Mouse (Mus musculus): ENCODE measurements around the gene Ddb2. TPM values are rescaled to one million over a fixed set of nuclear protein-coding genes. Genes with fewer than 3 reads are reported as not detected.

The Ddb2 gene
- total RNA-seq, 2 experiments from 2014 or later: 2.6 to 2.8 TPM

GRCm38 (mm10) chr2:91264711-91265681 is 28.2 kb upstream of the Ddb2 start, which contains the start of gene Arfgap2:
Gene Arfgap2 (plus strand): TSS chr2:91264974.
- DNase-seq: peak; percentile 99

DNA sequence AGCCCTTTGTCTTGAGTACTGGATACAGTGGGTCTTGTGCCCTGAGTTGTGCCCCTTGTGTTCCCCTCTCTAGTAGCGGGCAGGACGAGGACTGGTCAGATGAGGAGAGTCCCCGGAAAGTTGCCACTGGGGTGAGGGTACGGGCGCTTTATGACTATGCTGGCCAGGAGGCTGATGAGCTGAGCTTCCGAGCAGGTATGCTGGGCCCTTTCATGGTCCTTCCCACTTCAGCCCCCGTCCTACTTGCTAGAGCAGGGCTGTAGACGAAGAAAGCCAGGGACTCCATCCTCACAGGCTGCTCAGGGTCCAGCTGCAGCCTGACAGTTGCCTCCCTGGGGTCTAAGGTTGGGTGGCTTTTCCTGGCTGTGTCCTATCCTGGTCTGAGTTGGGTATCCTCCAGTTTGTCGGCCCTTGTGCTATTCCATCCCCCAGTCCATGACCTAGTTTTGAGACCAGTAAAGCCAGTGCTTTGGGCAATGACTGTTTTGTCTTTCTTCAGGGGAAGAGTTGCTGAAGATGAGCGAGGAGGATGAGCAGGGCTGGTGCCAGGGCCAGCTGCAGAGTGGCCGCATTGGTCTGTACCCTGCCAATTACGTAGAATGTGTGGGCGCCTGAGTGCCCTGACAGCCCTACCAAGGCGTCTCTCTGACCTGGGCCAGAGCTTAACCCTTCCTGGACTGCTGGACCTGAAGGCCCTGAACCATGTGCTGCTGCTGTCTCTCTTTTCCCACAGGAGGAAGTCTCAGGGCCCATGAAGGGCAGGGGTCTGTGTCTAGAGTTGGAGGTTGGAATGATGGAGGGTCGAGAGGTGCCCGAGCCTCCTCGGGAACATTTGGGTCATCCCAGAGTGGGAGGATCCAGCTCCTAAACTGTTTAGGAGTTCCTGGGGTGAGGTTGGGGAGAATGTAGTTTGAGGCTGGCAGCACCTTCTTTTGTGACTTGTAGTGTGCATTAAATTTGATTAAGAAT is 27.2 kb upstream of the Ddb2 start:
- peak overlapping the region; percentile 98 for H3K27ac ChIP-seq
- intact Hi-C loops (cut with DNase I): no loop called here
- peak; percentile 38 for DNase-seq
- no peak for TF ChIP-seq CTCF (IDR thresholded peaks at IDR 0.05)
- H3K4me3 ChIP-seq: peak overlapping the region; percentile 90

More at GRCm38 (mm10) chr2:91264711-91265681, 28.2 kb upstream of the Ddb2 start, which contains the start of gene Arfgap2:
- TF ChIP-seq CTCF (IDR thresholded peaks at IDR 0.05): no peak
- Histone ChIP-seq H3K27ac (peak within 1 kb of the TSS; percentile 98), H3K4me3 (peak within 1 kb of the TSS; percentile 90)
- intact Hi-C loops (cut with DNase I): no loop called here

GRCm38 (mm10) chr2:91259493-91259892 is 22.7 kb upstream of the Ddb2 start:
- Histone ChIP-seq H3K27ac (peak overlapping the region; percentile 97), H3K4me3 (peak overlapping the region; percentile 89)
- no peak for TF ChIP-seq CTCF (IDR thresholded peaks at IDR 0.05)

DNA sequence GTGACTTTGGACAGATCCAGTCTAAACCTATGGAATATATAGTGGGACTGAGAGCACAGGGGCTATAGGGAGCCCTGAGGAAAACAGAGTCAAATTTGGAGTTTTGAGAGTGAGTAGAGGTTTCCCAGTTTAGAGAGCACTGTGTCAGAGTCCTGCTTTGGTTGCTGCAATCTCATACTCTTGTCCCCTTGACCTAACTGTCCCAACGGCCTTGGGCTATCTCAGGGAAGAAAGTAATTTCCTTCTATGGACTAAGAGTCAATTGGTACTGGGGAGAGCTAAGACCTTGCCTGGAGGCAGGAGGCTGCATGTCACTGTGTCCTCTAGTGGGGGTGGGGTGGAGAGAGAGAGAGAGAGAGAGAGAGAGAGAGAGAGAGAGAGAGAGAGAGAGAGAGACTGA is 22.0 kb upstream of the Ddb2 start:
- intact Hi-C loops (cut with DNase I): no loop called here
- TF ChIP-seq CTCF (IDR thresholded peaks at IDR 0.05): no peak
- H3K27ac ChIP-seq: peak overlapping the region; percentile 97
- DNase-seq: peak; percentile 21
- peak overlapping the region; percentile 89 for H3K4me3 ChIP-seq

More at GRCm38 (mm10) chr2:91259493-91259892, 22.7 kb upstream of the Ddb2 start:
- intact Hi-C loops (cut with DNase I): no loop called here
- DNase-seq: peak; percentile 83

DNA sequence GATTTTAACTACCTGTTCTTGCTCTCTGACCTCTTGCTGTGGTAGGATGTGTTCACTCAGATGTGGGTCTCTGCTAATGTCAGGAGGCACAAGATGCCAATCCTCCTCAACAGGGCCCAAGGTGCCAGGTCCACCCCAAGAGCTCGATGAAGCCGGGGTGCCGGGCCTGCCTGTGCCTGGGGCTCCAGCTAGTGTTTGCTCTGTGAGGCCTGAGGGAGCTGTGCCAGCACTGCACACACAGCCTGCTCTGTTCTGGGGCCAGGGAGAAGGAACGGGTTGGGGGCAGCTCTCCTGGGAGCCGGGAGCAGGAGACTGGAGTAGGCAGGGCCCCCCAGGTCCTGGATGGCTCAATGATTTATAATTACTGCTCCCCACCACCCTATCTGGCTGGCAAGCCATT is 21.3 kb upstream of the Ddb2 start:
- H3K4me3 ChIP-seq: peak overlapping the region; percentile 89
- intact Hi-C loops (cut with DNase I): no loop called here
- H3K27ac ChIP-seq: peak overlapping the region; percentile 97
- no peak for TF ChIP-seq CTCF (IDR thresholded peaks at IDR 0.05)
- peak; percentile 68 for DNase-seq

- Histone ChIP-seq H3K4me3 (peak overlapping the region; percentile 89), H3K27ac (peak overlapping the region; percentile 97)
- TF ChIP-seq CTCF (IDR thresholded peaks at IDR 0.05): no peak
- DNase-seq: peak; percentile 70
- intact Hi-C loops (cut with DNase I): loop anchor here (2.0 kb wide), 1 partner anchor 15 kb away; no protein-coding TSS in a partner anchor
Observed at GRCm38 (mm10) chr2:91257126-91257980, 20.6 kb upstream of the Ddb2 start.

GRCm38 (mm10) chr2:91256256-91257125 is 19.7 kb upstream of the Ddb2 start:
- Histone ChIP-seq H3K27ac (peak overlapping the region; percentile 97), H3K4me3 (peak overlapping the region; percentile 89)
- intact Hi-C loops (cut with DNase I): loop anchor here (2.0 kb wide), 1 partner anchor 14 kb away; no protein-coding TSS in a partner anchor
- DNase-seq: peak; percentile 90
- TF ChIP-seq CTCF (IDR thresholded peaks at IDR 0.05): no peak

- peak; percentile 83 for DNase-seq
- TF ChIP-seq CTCF (IDR thresholded peaks at IDR 0.05): no peak
- intact Hi-C loops (cut with DNase I): loop anchor here (2.0 kb wide), 1 partner anchor 13 kb away; no protein-coding TSS in a partner anchor
- peak within 1 kb of the TSS; percentile 97 for H3K27ac ChIP-seq
- peak within 1 kb of the TSS; percentile 89 for H3K4me3 ChIP-seq
Observed at GRCm38 (mm10) chr2:91255661-91256150, 18.9 kb upstream of the Ddb2 start, which contains the start of gene Pacsin3. Gene Pacsin3 (plus strand): TSS chr2:91255954.

DNA sequence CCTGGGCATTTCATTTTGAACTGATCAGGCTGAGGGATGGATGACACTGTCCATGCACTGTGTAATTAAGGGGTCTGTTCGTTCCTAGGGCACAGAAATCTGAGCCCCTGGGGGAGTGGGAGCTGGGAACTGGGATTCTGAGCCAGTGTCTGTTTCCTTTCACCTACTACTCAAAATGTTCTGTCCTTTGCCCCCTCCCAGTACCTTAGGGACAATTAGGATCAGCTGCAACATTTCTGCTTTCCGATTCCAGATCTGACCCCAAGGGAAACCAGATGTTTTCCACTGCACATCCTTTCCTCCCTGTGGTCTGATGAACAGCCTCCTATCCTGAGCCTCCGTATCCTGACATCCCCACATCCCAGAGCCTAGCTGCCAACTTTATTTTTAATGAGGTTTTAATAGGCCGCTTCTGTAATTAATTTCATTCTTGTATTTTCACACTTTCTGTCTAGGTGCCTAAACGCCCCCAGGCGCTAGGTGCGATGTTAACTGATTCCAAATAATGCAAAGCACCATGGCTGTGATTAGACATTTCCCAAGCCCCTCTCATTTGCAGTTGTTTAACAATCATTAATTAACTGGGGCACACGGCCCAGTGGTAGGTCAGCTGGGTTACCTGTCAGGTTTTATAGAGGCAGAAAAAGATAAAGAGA is 18.1 kb upstream of the Ddb2 start:
- no peak for DNase-seq
- no peak for TF ChIP-seq CTCF (IDR thresholded peaks at IDR 0.05)
- Histone ChIP-seq H3K27ac (peak overlapping the region; percentile 97), H3K4me3 (peak overlapping the region; percentile 89)
- intact Hi-C loops (cut with DNase I): no loop called here

- intact Hi-C loops (cut with DNase I): no loop called here
- peak overlapping the region; percentile 97 for H3K27ac ChIP-seq
Observed at GRCm38 (mm10) chr2:91252512-91252911, 15.7 kb upstream of the Ddb2 start.

More at GRCm38 (mm10) chr2:91252512-91252911, 15.7 kb upstream of the Ddb2 start:
- DNase-seq: peak; percentile 57
- TF ChIP-seq CTCF (IDR thresholded peaks at IDR 0.05): no peak; the same call in 1 of the 2 replicates
- peak overlapping the region; percentile 34; the same call in 1 of the 2 replicates for H3K4me3 ChIP-seq

All from gastrocnemius, adult 2 months (tissue).